Mouse (Mus musculus): ENCODE measurements around the gene Daam1.

Gene Daam1

DNA sequence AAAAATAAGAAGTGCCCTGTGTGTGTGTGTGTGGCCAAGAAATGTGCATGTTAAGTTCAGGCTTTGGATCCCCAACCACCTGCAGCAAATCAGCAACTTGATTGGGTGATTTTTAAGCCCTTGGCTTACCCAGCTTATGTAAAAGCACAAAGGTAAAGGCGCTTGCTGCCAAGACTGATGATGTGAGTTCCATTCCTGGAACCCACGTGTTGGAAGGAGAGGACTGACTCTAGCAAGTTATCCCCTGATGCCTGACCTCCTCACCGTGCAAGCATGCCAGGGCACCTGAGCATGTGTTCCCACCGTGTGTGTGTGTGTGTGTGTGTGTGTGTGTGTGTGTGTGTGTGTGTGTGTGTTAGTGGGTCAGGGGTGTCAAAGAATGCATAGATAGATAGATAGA, 166.5 kb downstream of the Daam1 start:
- no peak for DNase-seq (ENCODE audit: low read depth, low spot score)

- DNase-seq (ENCODE audit: low read depth, low spot score) = no peak
These were observed 167.8 kb downstream of the Daam1 start for GRCm38 (mm10) chr12:71998653-71999052.

DNA sequence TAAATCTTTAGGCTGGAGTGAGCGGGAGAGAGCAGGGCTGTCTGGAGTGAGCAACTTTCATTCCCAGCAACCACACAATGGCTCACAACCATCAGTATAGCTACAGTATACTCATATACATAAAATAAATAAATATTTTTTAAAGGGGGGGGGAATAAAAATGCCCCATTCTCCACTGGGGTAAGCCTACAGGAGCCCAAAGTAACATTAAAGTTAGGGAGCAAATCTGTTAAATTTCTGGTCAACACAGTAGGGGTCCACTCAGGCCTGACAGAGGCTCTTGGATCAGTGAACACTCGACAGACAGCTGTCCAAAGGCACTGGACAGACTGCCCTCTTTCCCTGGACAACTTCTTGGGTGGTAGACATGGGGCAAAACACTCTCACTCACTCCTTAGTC, 168.8 kb downstream of the Daam1 start:
- DNase-seq (ENCODE audit: low read depth, low spot score) = no peak

DNA sequence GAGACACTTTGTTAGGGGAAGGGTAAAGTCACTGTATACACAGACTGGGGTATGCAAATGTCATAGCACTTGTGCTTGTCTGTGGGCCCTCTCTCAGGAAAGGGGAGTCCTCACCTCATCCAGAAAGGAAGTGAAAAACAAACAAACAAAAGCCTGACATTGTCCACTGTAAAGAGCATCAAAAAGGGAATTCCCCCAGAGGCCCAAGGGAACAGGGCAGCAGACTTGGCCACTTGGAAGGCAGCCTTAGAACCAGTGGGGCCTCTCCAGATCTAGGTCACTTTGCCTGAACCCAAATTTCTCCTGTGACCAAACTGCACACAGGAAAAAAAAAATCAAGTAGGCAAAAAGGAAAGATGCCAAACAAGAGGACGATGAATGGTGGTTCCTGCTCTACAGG, 170.9 kb downstream of the Daam1 start:
- no peak for DNase-seq (ENCODE audit: low read depth, low spot score)

- DNase-seq (ENCODE audit: low read depth, low spot score) = no peak
These were observed 174.4 kb downstream of the Daam1 start for GRCm38 (mm10) chr12:72005307-72005706.

DNA sequence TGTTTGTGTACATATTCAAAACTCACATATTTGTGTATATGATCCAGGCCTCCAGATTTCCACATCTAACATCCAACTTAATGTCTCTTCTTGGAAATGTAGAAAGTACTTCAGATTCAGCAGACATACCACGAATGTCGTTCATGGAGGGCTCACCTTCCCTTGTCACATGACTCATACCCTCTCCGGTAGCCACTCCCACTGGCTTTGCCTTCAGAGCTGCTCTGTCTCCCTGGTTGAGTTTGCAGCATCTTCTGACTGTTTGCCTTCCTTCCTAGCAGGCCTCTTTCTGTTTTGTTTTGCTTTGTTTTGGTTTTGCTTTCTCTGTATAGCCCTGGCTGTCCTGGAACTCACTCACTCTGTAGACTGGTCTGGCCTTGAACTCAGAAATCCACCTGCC, 176.8 kb downstream of the Daam1 start:
- DNase-seq (ENCODE audit: low read depth, low spot score) = peak; percentile 72

DNA sequence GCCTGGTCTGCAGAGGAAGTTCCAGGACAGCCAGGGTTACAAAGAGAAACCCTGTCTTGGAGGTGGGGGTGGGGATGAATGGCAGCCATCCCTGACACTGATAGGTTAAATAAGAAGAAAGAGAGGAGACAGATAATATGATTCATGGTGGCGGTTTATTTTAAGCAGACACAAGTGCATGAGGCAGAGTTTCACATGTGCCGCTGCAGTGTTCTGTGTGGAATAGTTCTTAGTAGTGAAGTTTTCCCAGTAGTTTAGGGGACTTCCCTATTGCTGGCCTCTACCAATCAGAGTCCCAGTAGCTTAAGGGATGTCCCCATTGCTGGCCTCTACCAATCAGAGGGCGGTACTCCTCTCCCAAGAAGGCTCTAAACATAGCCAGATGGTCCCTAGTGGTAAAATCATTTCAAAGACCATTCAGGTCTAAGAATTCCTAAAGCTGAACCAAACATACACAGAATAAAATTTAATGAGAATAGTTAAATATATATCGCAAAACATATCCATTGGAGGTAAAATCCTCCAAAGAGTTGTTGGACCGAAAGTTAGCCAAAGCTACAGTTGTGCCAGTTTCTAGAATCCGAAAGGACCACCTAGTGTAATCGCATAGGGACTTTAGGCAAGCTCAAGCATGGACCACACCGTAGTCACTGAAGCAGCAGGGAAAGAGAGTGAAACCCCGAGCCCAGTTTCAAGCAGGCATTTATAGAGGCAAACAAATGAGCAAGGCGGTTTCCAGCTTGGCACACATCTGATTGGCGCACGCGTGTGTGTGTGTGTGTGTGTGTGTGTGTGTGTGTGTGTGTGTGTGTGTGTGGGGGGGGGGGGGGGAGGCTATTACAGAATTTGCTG, 178.4 kb downstream of the Daam1 start:
- DNase-seq (ENCODE audit: low read depth, low spot score) = no peak

DNA sequence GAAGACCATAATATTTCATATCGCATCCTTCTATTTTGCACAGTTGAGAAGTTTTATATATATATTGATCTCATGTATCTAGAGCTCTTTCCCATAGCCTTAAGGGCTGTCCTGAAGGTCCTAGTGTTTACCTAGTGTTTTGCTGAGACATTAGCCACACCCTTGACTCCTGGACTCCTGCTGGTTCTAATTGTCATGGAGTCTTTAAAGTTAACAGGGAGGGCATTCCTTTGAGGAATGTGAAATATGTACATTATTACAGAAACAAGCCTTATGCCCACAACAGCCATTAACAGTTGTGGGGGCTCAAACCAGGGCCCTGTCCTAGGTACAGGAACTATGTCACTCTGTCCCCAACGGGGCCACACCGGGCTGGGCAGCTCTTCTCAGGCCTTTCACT, 180.5 kb downstream of the Daam1 start:
- DNase-seq (ENCODE audit: low read depth, low spot score) = peak; percentile 95

DNA sequence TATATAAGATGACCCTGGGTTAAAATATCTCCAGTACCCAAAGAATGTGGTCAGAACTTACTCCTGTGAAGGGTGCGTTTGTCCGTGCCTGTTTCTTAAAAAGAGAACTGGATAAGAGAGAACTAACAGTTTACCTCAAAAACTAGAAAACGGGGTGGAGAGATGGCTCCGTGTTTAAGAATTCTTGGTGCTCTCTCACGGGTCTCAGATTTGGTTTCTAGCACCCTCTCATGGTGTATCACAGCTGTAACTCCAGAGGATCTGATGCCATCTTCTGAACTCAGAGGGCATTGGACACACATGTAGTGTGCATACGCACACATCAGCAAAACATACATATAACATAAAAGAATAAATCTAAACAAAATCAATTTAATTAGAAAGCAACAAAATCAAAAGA, 181.2 kb downstream of the Daam1 start:
- DNase-seq (ENCODE audit: low read depth, low spot score) = peak; percentile 54

GRCm38 (mm10) chr12:72013711-72014354, 183.0 kb downstream of the Daam1 start:
- no peak for DNase-seq (ENCODE audit: low read depth, low spot score)

- no peak for DNase-seq (ENCODE audit: low read depth, low spot score)
These were observed 183.5 kb downstream of the Daam1 start for GRCm38 (mm10) chr12:72014355-72014776.

DNA sequence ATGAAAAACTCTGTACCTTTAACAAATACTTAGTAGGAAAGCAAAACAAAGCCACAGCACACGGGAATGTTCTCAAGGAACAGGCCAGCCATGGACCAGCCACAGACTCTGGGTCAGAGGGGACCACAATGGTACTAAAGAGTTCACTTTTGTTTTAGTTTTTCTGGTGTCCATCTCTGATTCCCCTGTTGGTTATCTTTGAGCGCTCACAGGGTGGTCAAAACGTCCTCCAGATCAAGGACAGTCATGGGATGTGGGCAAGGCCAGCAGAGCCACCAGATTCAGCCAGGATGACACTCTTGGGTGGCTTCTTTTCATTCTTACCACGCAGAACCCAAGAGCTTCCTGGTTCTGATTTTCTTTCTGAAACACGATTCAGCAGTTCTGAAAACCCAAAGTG, 184.4 kb downstream of the Daam1 start:
- DNase-seq (ENCODE audit: low read depth, low spot score) = no peak

DNA sequence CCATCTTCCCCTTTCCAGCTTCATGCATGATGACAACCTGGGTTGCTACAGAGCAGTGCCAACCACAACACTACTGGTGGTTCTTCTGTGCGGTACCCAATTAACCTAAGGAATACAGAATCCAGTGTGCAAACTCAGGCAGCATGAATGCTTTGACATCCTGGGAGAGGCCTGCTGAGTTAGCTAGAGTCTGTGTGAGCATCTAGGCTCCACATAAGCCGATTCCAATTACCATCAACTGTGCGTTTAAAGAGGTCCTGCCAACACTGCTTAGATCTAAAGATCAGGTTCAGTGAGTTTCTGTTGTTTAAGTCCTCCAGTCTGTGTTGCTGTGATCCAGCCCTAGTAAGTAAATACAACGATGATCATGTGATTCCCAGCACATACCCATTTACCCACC, 189.4 kb downstream of the Daam1 start:
- DNase-seq (ENCODE audit: low read depth, low spot score) = no peak

GRCm38 (mm10) chr12:72021543-72021942, 190.7 kb downstream of the Daam1 start:
- no peak for DNase-seq (ENCODE audit: low read depth, low spot score)

DNA sequence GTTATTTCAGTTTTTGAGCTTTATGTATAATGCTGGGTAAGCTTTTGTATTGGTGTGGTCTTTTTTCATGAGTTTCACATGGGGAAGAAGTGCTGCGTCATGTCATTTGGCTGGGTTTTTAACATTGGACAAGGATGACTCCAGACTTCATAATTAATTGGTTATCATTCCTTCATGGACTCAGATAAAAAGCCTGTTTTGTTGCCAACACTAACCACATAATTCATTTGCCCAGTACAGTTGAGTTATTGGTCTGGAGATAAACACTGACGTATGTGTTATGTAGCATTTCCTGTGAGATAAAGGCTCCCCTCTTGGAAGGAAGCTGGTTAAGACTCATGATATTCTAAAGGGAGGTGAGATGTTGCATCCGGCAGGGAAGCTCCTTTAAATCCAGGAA, 191.9 kb downstream of the Daam1 start:
- DNase-seq (ENCODE audit: low read depth, low spot score) = no peak

DNA sequence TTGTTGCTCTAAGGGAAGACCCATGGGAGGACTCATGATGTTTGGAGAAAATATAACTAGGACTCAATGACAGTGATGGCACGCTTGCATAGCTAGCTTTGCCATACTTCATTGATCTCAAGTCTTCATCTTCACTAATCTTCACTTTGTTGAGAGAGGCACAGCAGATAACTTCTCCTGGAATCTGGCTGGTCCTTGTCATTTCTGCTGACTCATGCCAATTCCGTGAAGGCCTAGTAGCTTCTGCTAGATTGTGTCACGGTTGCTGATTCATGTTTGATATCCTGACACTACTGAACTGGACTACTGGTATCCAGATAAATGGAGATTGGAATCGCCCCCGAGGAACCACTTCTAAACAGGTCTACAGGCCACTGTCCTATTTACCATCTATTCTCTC, 192.7 kb downstream of the Daam1 start:
- DNase-seq (ENCODE audit: low read depth, low spot score) = no peak

DNA sequence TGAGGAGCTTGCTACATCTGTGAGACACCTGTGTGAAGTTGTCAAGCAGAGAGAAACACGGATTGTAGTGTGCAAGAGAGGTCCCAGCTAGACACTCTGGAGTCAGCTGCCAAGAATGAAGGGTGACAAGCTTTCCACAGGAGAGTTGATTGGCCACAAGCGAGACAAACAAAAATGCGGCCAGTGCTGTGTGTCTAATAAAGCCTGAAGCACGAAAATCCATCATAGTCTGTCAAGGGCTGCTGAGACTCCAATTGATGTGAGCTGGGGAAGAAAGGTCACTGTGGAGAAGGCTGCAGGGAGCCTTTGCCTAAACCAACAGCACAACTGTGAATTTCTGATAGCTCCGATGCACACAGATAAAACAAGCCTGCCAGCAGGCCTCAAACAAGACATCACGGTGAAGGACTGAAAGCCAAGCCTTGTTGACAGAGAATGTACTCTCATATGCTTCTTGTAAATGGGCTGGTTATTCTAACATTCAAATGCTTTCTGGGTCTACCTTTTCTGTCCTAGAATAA, 194.5 kb downstream of the Daam1 start:
- no peak for DNase-seq (ENCODE audit: low read depth, low spot score)

DNA sequence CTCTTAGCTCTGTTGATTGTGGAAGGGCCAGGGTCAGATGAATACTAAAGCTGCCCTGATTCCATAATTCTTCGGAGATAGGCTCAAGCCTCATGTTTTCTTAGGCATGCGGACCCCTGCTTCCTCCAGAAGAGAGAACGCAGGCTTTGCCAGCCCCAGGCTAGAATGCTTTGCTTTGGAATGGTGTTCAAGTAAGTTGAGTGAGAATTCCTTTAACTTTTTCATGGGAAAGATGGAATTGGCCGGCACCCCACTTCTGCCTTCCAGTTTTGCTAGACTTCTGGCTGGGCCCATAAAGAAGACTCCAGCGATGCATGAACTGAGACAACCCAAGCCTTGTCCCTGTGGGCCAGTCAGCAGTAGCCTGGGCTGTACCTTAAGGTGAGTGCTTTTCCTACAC, 200.3 kb downstream of the Daam1 start:
- DNase-seq (ENCODE audit: low read depth, low spot score) = no peak

DNA sequence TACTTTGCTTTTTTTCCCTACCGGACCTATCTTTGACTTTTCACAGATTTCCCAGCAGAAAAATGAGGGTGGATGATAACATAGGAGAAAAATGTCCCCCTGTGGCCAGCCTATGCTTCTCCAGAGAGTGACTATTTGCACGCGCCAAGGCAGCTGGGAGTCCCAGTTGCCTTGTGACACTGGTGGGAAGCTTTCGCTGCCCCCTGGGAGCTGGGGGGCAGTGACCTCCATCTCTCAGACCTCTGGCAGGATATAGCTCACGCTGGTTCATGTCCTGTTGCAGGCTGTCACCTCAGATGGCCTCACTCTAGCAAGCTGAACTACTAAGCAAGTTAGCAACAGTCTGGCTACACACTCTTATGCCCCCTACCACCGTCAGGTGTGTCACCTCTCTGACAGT, 200.9 kb downstream of the Daam1 start:
- DNase-seq (ENCODE audit: low read depth, low spot score) = no peak

DNA sequence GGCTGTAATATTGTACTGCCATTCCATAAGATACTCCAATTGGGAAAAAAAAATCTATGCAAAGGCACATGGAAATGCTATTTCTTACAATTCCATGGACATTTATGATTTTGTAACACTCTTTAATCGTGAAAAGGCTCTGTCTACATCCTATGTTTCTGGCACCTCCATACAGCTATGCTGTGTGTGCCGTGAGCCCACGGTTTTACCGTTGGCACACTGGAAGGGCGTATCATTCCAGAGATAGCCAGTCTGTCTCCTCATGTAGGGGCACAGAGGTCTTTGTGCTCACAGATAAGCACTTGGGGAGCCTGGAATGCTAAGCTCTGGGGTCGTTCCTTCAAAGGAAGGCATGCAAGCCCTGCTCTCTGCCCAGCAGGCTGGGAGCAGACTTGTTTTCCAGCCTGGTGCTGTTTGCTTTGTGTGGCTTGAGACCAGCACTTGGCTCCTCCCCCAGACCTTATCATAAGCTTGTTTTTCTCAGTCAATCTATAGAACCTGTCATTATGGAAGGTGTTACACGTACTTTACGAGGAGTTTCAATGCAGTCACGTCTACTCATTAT, 205.3 kb downstream of the Daam1 start:
- DNase-seq (ENCODE audit: low read depth, low spot score) = no peak

GRCm38 (mm10) chr12:72037049-72037448, 206.2 kb downstream of the Daam1 start:
- no peak for DNase-seq (ENCODE audit: low read depth, low spot score)

DNA sequence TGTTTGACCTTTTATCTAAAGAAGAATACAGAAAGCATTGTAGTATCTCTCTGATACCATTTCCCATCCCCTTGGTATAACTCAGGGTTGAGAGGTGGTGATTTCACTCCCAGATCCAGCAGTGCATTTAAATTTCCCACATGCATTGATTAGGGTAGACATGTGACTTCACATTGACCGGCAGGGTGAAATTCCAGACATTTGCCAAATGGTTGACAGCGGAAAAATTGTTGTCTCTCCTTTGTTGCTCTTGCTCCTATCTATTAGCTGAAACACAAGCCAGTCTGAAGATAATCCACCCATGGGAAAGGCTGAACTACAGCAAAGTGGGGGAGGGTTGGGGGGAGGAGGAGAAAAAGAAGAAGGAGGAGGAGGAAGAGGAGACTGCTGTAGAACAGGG, 208.0 kb downstream of the Daam1 start:
- no peak for DNase-seq (ENCODE audit: low read depth, low spot score)

- DNase-seq (ENCODE audit: low read depth, low spot score) = no peak
These were observed 208.6 kb downstream of the Daam1 start for GRCm38 (mm10) chr12:72039501-72039900.
